Mouse (Mus musculus) cerebellum, adult 9-11 months (tissue): ENCODE measurements around the gene Specc1l.
"Not testable (repeated sequence)": the region's sequence is repeated elsewhere in the genome, so short reads cannot be mapped to it uniquely, and the experiment has no call there.

Source experiments
- DNase-seq: peaks from one replicate; pipeline ENCODE4 v3.0.0; 2022

Gene Specc1l

GRCm38 (mm10) chr10:75320321-75320720, 108.4 kb downstream of the Specc1l start:
- no peak for DNase-seq

GRCm38 (mm10) chr10:75322966-75323365, 111.1 kb downstream of the Specc1l start:
- no peak for DNase-seq

GRCm38 (mm10) chr10:75323986-75324385, 112.1 kb downstream of the Specc1l start:
- no peak for DNase-seq

GRCm38 (mm10) chr10:75324391-75324790, 112.5 kb downstream of the Specc1l start:
- no peak for DNase-seq

GRCm38 (mm10) chr10:75325821-75326220, 113.9 kb downstream of the Specc1l start:
- no peak for DNase-seq

GRCm38 (mm10) chr10:75326553-75326952, 114.7 kb downstream of the Specc1l start:
- DNase-seq: no peak

- no peak for DNase-seq
These were observed 115.2 kb downstream of the Specc1l start for GRCm38 (mm10) chr10:75327081-75327480.

- DNase-seq: no peak
These were observed 116.4 kb downstream of the Specc1l start for GRCm38 (mm10) chr10:75328201-75328704.

GRCm38 (mm10) chr10:75332268-75332667, 120.4 kb downstream of the Specc1l start:
- DNase-seq: no peak

- DNase-seq: peak; percentile 61
These were observed 121.4 kb downstream of the Specc1l start for GRCm38 (mm10) chr10:75333176-75333776.

GRCm38 (mm10) chr10:75334175-75334574, 122.3 kb downstream of the Specc1l start:
- DNase-seq: no peak

- DNase-seq: no peak
These were observed 123.2 kb downstream of the Specc1l start for GRCm38 (mm10) chr10:75335075-75335474.

- DNase-seq: no peak
These were observed 125.4 kb downstream of the Specc1l start for GRCm38 (mm10) chr10:75337231-75337630.

- DNase-seq: no peak
These were observed 127.0 kb downstream of the Specc1l start for GRCm38 (mm10) chr10:75338852-75339251.

GRCm38 (mm10) chr10:75339377-75339776, 127.5 kb downstream of the Specc1l start:
- DNase-seq: no peak

- no peak for DNase-seq
These were observed 130.1 kb downstream of the Specc1l start for GRCm38 (mm10) chr10:75341936-75342335.

GRCm38 (mm10) chr10:75344563-75344962, 132.7 kb downstream of the Specc1l start:
- not testable (repeated sequence) for DNase-seq

GRCm38 (mm10) chr10:75345265-75345664, 133.4 kb downstream of the Specc1l start:
- DNase-seq: no peak

GRCm38 (mm10) chr10:75350564-75350963, 138.7 kb downstream of the Specc1l start:
- DNase-seq: no peak

- no peak for DNase-seq
These were observed 140.7 kb downstream of the Specc1l start for GRCm38 (mm10) chr10:75352541-75352940.

- DNase-seq: not testable (repeated sequence)
These were observed 142.0 kb downstream of the Specc1l start for GRCm38 (mm10) chr10:75353838-75354241.

GRCm38 (mm10) chr10:75355341-75355740, 143.5 kb downstream of the Specc1l start:
- DNase-seq: no peak
